Mouse (Mus musculus): ENCODE measurements around the gene Rfc5.
"Not testable (repeated sequence)": the region's sequence is repeated elsewhere in the genome, so short reads cannot be mapped to it uniquely, and the experiment has no call there.

Gene Rfc5

DNA sequence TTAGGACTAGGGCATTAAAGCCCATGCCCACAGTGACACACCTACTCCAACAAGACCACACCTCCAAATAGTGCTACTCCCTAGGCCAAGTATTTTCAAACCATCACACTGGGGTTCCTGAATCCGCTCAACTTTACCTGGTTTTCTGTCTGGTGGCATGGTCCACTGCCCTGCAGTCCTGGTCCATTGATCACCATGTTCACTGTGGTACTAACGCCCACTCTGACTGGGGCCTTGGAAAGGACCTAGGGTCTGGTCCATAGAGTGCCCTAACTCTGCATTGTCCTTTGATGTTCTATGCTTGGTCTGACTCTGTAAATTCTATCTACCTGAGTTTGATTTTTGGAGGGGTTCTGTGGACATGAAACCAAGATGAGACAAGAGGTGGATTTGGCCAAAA is 41.0 kb downstream of the Rfc5 start:
- in situ Hi-C loops (cut with MseI, MboI): no loop called here

DNA sequence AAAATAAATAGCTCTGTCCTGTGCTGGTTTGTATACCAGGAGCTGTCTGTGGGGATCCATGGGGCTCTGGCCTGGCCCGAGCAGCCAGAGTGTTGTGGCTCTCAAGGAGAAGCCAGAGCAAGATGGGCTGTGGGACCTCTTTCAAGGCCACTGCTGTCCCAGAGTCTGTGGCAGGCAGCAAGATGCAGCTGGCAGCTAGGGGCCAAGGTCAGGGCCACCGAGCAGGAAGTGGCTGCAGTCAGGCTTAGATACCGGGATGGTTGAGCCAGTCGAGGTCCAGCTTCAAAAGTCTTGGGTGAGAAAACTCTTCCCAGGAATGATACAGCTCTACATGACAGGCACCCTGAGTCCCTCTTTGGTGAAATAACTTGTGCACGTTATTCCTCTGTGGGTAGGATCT is 41.8 kb downstream of the Rfc5 start:
- in situ Hi-C loops (cut with MseI, MboI): no loop called here

GRCm38 (mm10) chr5:117346281-117346680 is 42.6 kb downstream of the Rfc5 start:
- in situ Hi-C loops (cut with MseI, MboI): no loop called here

DNA sequence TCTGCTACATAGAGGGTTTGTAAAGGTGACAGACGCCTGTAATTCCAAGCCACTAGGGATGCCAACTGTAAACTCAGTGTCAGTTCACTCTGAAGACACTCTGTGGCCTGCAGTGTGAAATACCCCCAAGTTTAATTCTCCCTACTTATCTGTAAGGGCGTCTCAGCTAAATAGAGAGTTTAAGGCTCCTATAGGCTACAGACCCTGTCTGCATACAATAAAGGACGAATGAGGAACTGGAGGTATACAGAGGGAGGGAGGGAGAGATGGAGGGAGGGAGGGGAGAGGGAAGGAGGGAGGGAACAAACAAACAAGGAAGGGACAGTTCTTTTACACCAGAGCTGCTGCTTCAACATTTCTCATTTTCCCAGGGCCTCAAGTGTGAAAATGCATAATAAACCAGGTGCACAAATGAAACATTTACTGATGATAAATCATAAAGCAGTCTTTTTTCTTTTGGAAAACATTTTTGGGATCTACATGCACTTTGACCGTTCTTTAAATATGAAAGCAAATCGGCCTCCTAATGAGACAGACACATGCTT is 43.3 kb downstream of the Rfc5 start:
- in situ Hi-C loops (cut with MseI, MboI): no loop called here

- in situ Hi-C loops (cut with MseI, MboI): not testable (repeated sequence)
These were observed 44.4 kb downstream of the Rfc5 start for GRCm38 (mm10) chr5:117344496-117344895.

DNA sequence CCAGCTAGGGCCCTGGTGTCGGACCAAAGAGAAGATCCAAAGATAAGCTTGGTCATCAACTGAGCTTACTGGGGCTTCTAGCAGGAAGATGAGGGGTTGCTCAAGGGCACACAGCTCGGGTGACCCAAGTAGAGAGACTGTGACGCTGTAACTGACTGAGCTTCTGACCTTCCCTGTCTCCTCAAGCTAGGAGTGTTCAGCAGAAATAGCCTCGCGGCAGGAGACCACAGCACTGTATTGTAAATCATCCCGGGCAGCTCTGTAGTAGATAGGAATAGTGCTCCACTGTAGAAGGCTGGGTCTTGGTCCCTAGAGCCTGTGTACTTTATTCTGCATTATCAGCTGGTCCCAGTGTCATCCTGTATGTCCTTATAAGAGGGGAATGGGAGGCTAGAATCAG is 47.0 kb downstream of the Rfc5 start:
- in situ Hi-C loops (cut with MseI, MboI): no loop called here

DNA sequence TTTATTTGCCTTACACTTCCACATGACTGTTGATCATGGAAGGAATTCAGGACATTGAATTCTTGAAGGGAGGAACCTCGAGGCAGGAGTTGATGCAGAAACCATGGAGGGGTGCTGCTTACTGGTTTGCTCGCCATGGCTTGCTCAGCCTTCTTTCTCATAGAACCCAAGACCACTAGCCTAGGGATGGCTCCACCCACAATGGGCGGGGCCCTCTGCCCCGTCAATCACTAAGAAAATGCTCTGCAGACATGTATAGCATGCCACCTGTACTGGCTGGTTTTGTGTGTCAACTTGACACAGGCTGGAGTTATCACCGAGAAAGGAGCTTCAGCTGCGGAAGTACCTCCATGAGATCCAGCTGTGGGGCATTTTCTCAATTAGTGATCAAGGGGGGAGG is 48.8 kb downstream of the Rfc5 start:
- in situ Hi-C loops (cut with MseI, MboI): no loop called here

GRCm38 (mm10) chr5:117338503-117338902 is 50.3 kb downstream of the Rfc5 start:
- in situ Hi-C loops (cut with MseI, MboI): no loop called here

- in situ Hi-C loops (cut with MseI, MboI): no loop called here
These were observed 50.8 kb downstream of the Rfc5 start for GRCm38 (mm10) chr5:117337999-117338398.

GRCm38 (mm10) chr5:117330457-117330856 is 58.4 kb downstream of the Rfc5 start:
- in situ Hi-C loops (cut with MseI, MboI): no loop called here
